Mouse (Mus musculus) stomach, embryonic 16.5 days (tissue): ENCODE data around the gene Spryd3. TPM values are rescaled to one million over a fixed set of nuclear protein-coding genes. Genes with fewer than 3 reads are reported as not detected.

Experiments used
- ATAC-seq: fragments of 200-750 bp; cut with Nextera tagmentation; 2 replicates; pipeline ENCODE4 v1.8.0; 2017; ENCODE audit warnings: moderate number of reproducible peaks, moderate TSS enrichment; ENCODE audit not compliant: insufficient read depth, low FRiP score
- H3K27ac ChIP-seq: fragments of 300-500 bp; sonication (generic); 2 replicates; pipeline ENCODE4 v1.5.1; 2014; ENCODE audit warnings: low read length
- H3K27me3 ChIP-seq: fragments of 300-500 bp; sonication (generic); 2 replicates; pipeline ENCODE4 v1.6.1; 2014; ENCODE audit warnings: low read length, control low read depth, mixed read lengths; ENCODE audit not compliant: control insufficient read depth, insufficient read depth
- H3K36me3 ChIP-seq: fragments of 300-500 bp; sonication (generic); 2 replicates; pipeline ENCODE4 v1.6.1; 2014; ENCODE audit warnings: low read length; ENCODE audit not compliant: control insufficient read depth, insufficient read depth
- H3K4me1 ChIP-seq: fragments of 300-500 bp; sonication (generic); 2 replicates; pipeline ENCODE4 v1.6.1; 2014; ENCODE audit warnings: low read length, control low read depth, mixed read lengths; ENCODE audit not compliant: control insufficient read depth, insufficient read depth
- H3K4me2 ChIP-seq: fragments of 300-500 bp; sonication (generic); 2 replicates; pipeline ENCODE4 v1.6.1; 2014; ENCODE audit warnings: low read depth, low read length, mixed read lengths
- H3K4me3 ChIP-seq: fragments of 300-500 bp; sonication (generic); replicated peaks from 2 replicates; pipeline ENCODE4 v1.5.1; 2014; ENCODE audit warnings: mild to moderate bottlenecking, low read length
- H3K9ac ChIP-seq: fragments of 300-500 bp; sonication (generic); 2 replicates; pipeline ENCODE4 v1.6.1; 2014; ENCODE audit warnings: low read length
- H3K9me3 ChIP-seq: fragments of 300-500 bp; sonication (generic); replicated peaks from 2 replicates; pipeline ENCODE4 v1.6.1; 2016; ENCODE audit warnings: low read length, control low read depth; ENCODE audit not compliant: control insufficient read depth
- WGBS: fragments of 180-500 bp; shearing (Covaris S2); extraction: QIAGEN DNeasy Blood & Tissue Kit; methylation state at CpG from one replicate; pipeline ENCODE4 v1.1.7; 2014; 5-methylcytosine and 5-hydroxymethylcytosine counted together
- polyA plus RNA-seq: library from polyadenylated mRNA; unstranded; fragments of >200 nt; fragmentation: Nextera tagmentation; extraction: Ambion mirVana; gene quantifications from 2 replicates; pipeline ENCODE4 v1.2.1, GENCODE M21; 2015

The Spryd3 gene
- polyA plus RNA-seq, 1 experiment from 2014 or later, result 29.2 TPM

DNA sequence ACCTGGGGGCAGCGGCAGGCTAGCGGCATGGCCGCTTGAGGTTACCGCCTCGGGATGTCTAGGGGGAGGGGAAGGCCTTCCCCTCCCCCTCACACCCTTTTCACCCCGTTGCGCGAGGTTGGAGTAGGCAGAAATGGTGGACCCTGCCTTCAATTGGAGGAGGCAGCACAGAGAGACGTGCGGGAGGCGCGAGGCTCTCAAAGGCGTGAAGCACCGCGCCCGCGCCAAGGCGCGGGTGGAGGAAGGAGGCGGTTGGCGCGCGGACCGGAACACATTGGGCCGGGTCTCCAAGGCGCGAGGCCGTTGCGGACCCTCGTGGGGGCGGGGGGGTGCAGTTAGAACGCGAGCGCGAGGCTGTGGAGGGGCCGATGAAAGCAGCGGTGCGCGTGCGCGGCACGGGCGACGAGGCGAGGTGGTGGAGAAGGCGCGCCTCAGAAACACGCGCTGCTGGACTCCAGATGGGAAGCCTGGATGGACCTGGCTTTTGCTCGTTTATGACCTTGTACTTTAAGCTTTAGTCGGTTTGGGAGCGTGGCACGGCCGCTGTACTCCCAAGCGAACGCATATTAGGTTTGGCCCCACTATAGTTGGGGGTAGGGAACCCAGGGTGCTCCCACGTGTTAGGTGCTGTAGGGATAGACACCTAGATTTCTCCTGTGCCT is 61.8 kb downstream of the Spryd3 start:
- Histone ChIP-seq H3K9ac (peak overlapping the region; percentile 99), H3K36me3 (no peaks in the 10 kb centered on the region), H3K27ac (peak overlapping the region; percentile 97), H3K4me2 (peak overlapping the region; percentile 94), H3K4me1 (peaks cover 13% of the 10 kb centered on the region), H3K4me3 (peak overlapping the region; percentile 99), H3K9me3 (no peaks in the 10 kb centered on the region), H3K27me3 (no peaks in the 10 kb centered on the region)
- peak; percentile 22 for ATAC-seq
- WGBS, result under 1% methylated on average over 56 of the region's 57 CpGs

DNA sequence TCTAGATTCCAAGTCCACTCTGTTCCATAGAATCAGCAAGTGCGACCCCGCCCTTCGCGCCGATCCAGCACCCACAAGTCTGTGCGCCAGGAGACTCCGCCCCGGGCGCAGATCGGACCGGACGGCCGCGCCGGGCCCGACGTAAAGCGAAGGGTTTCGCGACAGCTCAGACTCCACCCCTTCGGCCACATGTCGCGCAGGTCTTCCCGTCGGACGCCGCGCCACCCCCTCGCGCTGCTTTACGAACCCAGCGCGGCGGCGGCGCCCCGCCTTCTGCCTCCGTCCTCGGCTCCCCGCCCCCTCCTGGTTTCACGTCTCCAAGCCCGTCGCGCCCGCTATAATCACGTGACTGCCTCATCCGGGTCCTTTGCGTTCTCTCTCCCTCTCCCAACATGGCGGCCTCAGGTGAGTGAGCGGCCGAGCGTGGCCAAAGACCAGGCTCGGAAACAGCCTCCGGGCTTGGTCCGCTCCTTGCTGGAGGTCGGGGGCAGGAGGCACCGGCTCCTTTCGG is 62.4 kb downstream of the Spryd3 start, which contains the start of gene Eif4b:
Gene Eif4b, plus strand, starts transcription at position 215 of the 511 bp plus-strand sequence.
- Histone ChIP-seq H3K27me3 (no peaks in the 10 kb centered on the region), H3K4me2 (peak within 1 kb of the TSS; percentile 94), H3K36me3 (no peaks in the 10 kb centered on the region), H3K4me1 (peaks cover 13% of the 10 kb centered on the region), H3K9ac (peak within 1 kb of the TSS; percentile 99), H3K9me3 (no peaks in the 10 kb centered on the region), H3K27ac (peak within 1 kb of the TSS; percentile 97), H3K4me3 (peak within 1 kb of the TSS; percentile 99)
- ATAC-seq, result peak; percentile 95
- under 1% methylated on average over 58 of the region's 58 CpGs for WGBS

DNA sequence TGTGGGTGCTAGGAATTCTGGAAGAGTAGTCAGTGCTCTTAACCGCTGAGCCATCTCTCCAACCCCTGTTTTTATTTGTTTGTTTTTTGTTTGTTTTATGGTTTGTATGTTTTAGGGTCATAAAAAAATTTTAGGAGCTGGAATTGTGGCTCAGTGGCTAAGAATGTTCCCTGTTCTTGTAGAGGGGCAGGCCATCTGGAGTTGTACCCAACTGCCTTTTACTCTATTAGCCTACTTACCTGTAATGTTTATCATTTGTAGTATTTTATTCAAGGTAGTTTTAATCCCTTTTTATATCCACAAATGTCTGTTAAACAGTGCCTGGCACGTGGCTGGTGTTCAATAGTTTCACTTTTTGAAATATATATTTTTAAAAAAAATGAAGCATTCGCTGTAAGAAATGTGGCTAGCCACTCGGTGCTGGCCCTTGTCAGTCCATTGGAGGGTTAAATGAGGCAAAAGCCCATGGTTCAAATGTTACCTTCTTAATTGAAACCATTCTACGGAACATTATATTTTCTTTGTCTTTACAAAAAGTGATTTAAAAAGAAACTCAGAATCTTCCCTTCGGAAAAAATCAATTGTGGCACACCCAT is 63.0 kb downstream of the Spryd3 start:
- no peaks in the 10 kb centered on the region for H3K27me3 ChIP-seq
- no peaks in the 10 kb centered on the region for H3K9me3 ChIP-seq
- H3K27ac ChIP-seq, result peak overlapping the region; percentile 71
- peak overlapping the region; percentile 60 for H3K9ac ChIP-seq
- 15% methylated on average over 6 of the region's 6 CpGs for WGBS
- H3K4me2 ChIP-seq, result peak overlapping the region; percentile 44
- peak; percentile 5 for ATAC-seq
- H3K36me3 ChIP-seq, result no peaks in the 10 kb centered on the region
- peaks cover 13% of the 10 kb centered on the region for H3K4me1 ChIP-seq
- peak overlapping the region; percentile 99 for H3K4me3 ChIP-seq

DNA sequence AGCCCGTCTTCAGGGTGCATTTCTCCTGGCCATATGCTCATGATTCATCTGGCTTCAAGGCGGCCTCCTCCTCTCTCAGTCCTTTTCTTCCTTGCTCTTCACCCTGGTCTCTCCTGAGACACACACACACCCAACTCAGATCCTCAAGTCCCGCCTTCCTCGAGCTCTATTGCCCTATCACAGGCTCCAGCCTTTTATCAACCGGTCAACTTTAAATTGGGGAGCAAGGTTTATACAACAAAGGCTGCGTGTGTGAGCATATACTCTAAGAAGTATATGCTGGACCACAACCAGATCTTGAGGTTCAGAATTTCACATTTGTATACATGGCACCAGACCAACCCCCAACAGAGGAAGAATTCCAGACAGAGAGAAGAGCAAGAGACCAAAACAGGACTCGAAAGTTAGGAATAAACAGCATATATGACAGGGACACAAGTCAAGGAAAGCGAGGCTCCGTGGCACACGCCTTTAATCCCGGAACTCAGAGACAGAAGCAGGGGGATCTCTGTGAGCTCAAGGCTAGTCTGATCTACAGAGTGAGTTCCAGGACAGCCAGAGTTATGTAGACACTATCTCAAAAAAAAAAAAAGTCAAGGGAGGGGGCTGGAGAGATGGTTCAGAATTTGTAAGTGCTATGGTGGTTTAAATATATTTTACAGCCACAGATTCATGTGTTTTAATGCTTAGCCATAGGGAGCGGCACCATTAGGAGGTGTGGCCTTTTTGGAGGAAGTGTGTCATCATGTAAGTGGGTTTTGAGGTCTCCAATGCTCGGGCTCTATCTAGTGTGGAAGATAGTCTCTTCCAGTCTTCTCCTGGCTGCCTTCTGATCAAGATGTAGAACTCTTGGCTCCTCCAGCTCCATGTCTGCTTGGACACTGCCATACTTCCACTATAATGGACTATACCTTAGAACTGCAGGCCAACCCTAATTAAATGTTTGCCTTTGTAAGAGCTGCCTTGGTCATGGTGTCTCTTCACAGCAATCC is 65.3 kb downstream of the Spryd3 start:
- H3K4me3 ChIP-seq, result no peak overlapping the region
- H3K27me3 ChIP-seq, result no peaks in the 10 kb centered on the region
- H3K36me3 ChIP-seq, result no peaks in the 10 kb centered on the region
- WGBS, result 64% methylated on average over 13 of the region's 13 CpGs
- peaks cover 11% of the 10 kb centered on the region for H3K4me1 ChIP-seq
- H3K9me3 ChIP-seq, result no peaks in the 10 kb centered on the region
- no peak overlapping the region for H3K9ac ChIP-seq
- no peak overlapping the region for H3K4me2 ChIP-seq
- ATAC-seq, result no peak
- no peak overlapping the region for H3K27ac ChIP-seq

Other genes with a start within 250 kb of the Spryd3 start
- gene Krt76, start 243.3 kb downstream of the Spryd3 start, polyA plus RNA-seq, result not detected in 2 replicates
- gene Krt4, start 211.5 kb downstream of the Spryd3 start, polyA plus RNA-seq, result 2,205 and 3,875 TPM in 2 replicates
- gene Krt79, start 195.9 kb downstream of the Spryd3 start, polyA plus RNA-seq, result 1.9 and 2.0 TPM in 2 replicates
- gene Krt78, start 181.9 kb downstream of the Spryd3 start, polyA plus RNA-seq, result 23.6 and 43.1 TPM in 2 replicates
- gene Krt8, start 131.8 kb downstream of the Spryd3 start, polyA plus RNA-seq, result 1,152 and 1,422 TPM in 2 replicates
- 550 and 609 TPM in 2 replicates for gene Krt18, start 108.1 kb downstream of the Spryd3 start, polyA plus RNA-seq
- gene Eif4b, start 62.5 kb downstream of the Spryd3 start, polyA plus RNA-seq, result 108 and 122 TPM in 2 replicates
- gene Tns2, start 35.8 kb downstream of the Spryd3 start, polyA plus RNA-seq, result 41.2 and 43.0 TPM in 2 replicates
- 18.5 and 21.2 TPM in 2 replicates for gene Igfbp6, start 8.1 kb upstream of the Spryd3 start, polyA plus RNA-seq
- gene Soat2, start 14.3 kb upstream of the Spryd3 start, polyA plus RNA-seq, result 5.4 and 6.2 TPM in 2 replicates
- 46.0 and 49.6 TPM in 2 replicates for gene Zfp740, start 67.0 kb upstream of the Spryd3 start, polyA plus RNA-seq
- gene Csad, start 68.5 kb upstream of the Spryd3 start, polyA plus RNA-seq, result 47.3 and 50.9 TPM in 2 replicates
- gene Itgb7, start 95.7 kb upstream of the Spryd3 start, polyA plus RNA-seq, result 5.6 and 6.3 TPM in 2 replicates
- gene Rarg, start 121.3 kb upstream of the Spryd3 start, polyA plus RNA-seq, result 41.2 and 48.6 TPM in 2 replicates
- 0.16 and 0.28 TPM in 2 replicates for gene Gm9918, start 134.3 kb upstream of the Spryd3 start, polyA plus RNA-seq
- 71.5 and 83.5 TPM in 2 replicates for gene Mfsd5, start 143.2 kb upstream of the Spryd3 start, polyA plus RNA-seq
- gene Espl1, start 160.0 kb upstream of the Spryd3 start, polyA plus RNA-seq, result 17.9 and 21.9 TPM in 2 replicates
- 305 and 321 TPM in 2 replicates for gene Pfdn5, start 189.9 kb upstream of the Spryd3 start, polyA plus RNA-seq
- 80.7 and 81.8 TPM in 2 replicates for gene Myg1, start 195.5 kb upstream of the Spryd3 start, polyA plus RNA-seq
- 55.4 and 57.0 TPM in 2 replicates for gene Aaas, start 214.5 kb upstream of the Spryd3 start, polyA plus RNA-seq
- 1.3 TPM in 2 replicates for gene Sp7, start 230.9 kb upstream of the Spryd3 start, polyA plus RNA-seq